Mouse (Mus musculus): ENCODE measurements around the gene Plekhs1. TPM values are rescaled to one million over a fixed set of nuclear protein-coding genes. Genes with fewer than 3 reads are reported as not detected.

Plekhs1 gene
- polyA plus RNA-seq, 1 experiment from 2014 or later = 0.18 TPM

DNA sequence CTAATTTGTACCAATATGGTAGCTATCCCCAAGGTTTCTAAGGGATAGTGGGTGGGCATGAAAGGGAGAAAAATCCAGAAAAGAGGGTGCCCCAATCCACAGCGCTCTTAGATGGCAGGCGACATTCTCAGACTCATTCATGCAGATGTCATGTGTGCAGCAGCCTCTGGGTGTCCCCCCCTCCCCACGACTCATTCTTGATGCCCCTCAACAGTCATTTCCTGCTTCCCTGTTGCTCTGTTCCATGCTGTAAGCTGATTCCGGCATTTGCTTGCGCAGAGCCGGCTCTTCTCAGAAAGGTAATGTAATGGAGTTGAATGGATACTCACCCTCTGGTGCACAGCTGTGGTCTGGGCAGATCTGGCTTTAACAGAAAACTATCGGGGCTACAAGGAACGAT is 31.1 kb upstream of the Plekhs1 start:
- WGBS = 82% methylated on average over 8 of the region's 8 CpGs
- H3K36me3 ChIP-seq (ENCODE audit: control insufficient read depth, insufficient read depth, low read length) = no peaks in the 10 kb centered on the region
- ATAC-seq (ENCODE audit: low FRiP score, low TSS enrichment) (no peak), DNase-seq (peak; percentile 35)
- no peak overlapping the region for H3K27ac ChIP-seq (replicated peaks; ENCODE audit: low read depth, low read length)
- no peaks in the 10 kb centered on the region for H3K9me3 ChIP-seq (ENCODE audit: control insufficient read depth, low read length)
- H3K4me2 ChIP-seq (ENCODE audit: low read length) = no peak overlapping the region
- H3K9ac ChIP-seq (replicated peaks; ENCODE audit: low read length) = no peak overlapping the region
- no peaks in the 10 kb centered on the region for H3K27me3 ChIP-seq (ENCODE audit: control insufficient read depth, insufficient read depth, low read length)
- H3K4me3 ChIP-seq (replicated peaks; ENCODE audit: low read depth, low read length) = no peak overlapping the region
- 0 out of 2 replicates have a peak, but pooled peaks cover 5% of the 10 kb centered on the region for H3K4me1 ChIP-seq (ENCODE audit: control insufficient read depth, insufficient read depth, low read length)

DNA sequence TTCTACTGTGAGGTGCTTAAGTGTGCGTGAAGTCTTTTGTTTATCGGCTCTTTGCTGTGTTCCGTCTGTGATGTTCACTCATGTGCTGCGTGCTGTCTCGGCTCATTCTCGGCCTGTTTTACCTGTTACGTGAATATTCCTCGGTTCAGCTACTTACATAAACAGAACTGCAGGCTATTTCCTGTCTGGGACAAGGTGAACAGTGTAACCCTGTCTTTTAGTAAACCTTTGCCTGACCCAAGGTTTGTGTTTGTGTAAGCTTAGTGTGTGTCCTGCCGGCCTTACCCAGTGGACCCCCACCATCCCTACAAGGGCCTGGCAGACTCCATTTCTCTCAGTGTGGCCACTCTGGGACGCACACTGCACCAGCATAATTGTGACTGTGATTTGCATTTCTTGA is 28.7 kb upstream of the Plekhs1 start:
- 73% methylated on average over 10 of the region's 10 CpGs for WGBS
- Histone ChIP-seq H3K9ac (replicated peaks; ENCODE audit: low read length) (no peak overlapping the region), H3K4me3 (replicated peaks; ENCODE audit: low read depth, low read length) (no peak overlapping the region), H3K4me2 (ENCODE audit: low read length) (no peak overlapping the region), H3K9me3 (ENCODE audit: control insufficient read depth, low read length) (no peaks in the 10 kb centered on the region), H3K36me3 (ENCODE audit: control insufficient read depth, insufficient read depth, low read length) (no peaks in the 10 kb centered on the region), H3K4me1 (ENCODE audit: control insufficient read depth, insufficient read depth, low read length) (no peaks in the 10 kb centered on the region), H3K27ac (replicated peaks; ENCODE audit: low read depth, low read length) (no peak overlapping the region), H3K27me3 (ENCODE audit: control insufficient read depth, insufficient read depth, low read length) (no peaks in the 10 kb centered on the region)
- ATAC-seq (ENCODE audit: low FRiP score, low TSS enrichment) (no peak), DNase-seq (no peak)

DNA sequence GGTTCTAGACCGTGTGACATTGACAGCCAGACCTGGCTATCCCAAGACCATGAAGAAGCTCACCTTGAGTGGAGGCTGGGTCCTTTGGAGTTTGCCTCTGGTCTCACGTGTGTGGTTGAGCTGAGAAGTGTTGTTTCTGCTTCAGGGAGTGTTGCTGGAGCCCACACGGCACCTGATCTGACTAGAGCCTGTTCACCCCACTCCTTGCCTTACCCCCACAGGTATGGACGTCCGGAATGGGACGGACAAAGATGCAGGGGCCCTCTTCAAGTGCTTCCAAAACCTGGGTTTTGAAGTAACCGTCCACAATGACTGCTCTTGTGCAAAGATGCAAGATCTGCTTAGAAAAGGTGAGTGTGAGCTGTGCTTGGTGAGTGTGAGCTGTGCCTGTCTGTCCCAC is 27.9 kb upstream of the Plekhs1 start:
- WGBS = 93% methylated on average over 7 of the region's 7 CpGs
- Histone ChIP-seq H3K9me3 (ENCODE audit: control insufficient read depth, low read length) (no peaks in the 10 kb centered on the region), H3K9ac (replicated peaks; ENCODE audit: low read length) (no peak overlapping the region), H3K36me3 (ENCODE audit: control insufficient read depth, insufficient read depth, low read length) (no peaks in the 10 kb centered on the region), H3K4me3 (replicated peaks; ENCODE audit: low read depth, low read length) (no peak overlapping the region), H3K27me3 (ENCODE audit: control insufficient read depth, insufficient read depth, low read length) (no peaks in the 10 kb centered on the region), H3K4me2 (ENCODE audit: low read length) (no peak overlapping the region), H3K27ac (replicated peaks; ENCODE audit: low read depth, low read length) (no peak overlapping the region), H3K4me1 (ENCODE audit: control insufficient read depth, insufficient read depth, low read length) (no peaks in the 10 kb centered on the region)
- DNase-seq (no peak), ATAC-seq (ENCODE audit: low FRiP score, low TSS enrichment) (no peak)

DNA sequence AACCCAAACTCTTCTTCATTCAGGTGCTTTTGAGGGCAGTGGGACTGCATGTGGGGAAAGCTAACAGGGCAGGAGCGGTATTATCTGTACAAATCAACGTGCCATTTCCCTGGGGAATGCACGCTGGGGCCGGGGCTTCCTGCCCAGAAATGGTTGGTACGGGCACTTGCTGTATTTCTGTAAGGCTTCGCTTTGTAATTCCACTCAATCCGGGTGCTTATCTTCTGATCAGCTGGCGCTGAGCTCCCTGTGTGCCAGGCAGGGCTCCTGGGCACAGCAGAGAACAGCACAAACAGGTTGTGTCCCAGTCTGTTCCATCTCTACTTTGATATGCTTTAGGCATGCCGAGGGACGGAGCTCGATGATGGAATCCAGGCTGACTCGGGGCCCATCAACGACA is 25.1 kb upstream of the Plekhs1 start:
- no peaks in the 10 kb centered on the region for H3K9me3 ChIP-seq (ENCODE audit: control insufficient read depth, low read length)
- ATAC-seq (ENCODE audit: low FRiP score, low TSS enrichment) (no peak), DNase-seq (no peak)
- no peak overlapping the region for H3K27ac ChIP-seq (replicated peaks; ENCODE audit: low read depth, low read length)
- no peak overlapping the region for H3K4me2 ChIP-seq (ENCODE audit: low read length)
- H3K4me1 ChIP-seq (ENCODE audit: control insufficient read depth, insufficient read depth, low read length) = no peaks in the 10 kb centered on the region
- 82% methylated on average over 13 of the region's 13 CpGs for WGBS
- no peaks in the 10 kb centered on the region for H3K36me3 ChIP-seq (ENCODE audit: control insufficient read depth, insufficient read depth, low read length)
- H3K9ac ChIP-seq (replicated peaks; ENCODE audit: low read length) = no peak overlapping the region
- H3K4me3 ChIP-seq (replicated peaks; ENCODE audit: low read depth, low read length) = no peak overlapping the region
- no peaks in the 10 kb centered on the region for H3K27me3 ChIP-seq (ENCODE audit: control insufficient read depth, insufficient read depth, low read length)

DNA sequence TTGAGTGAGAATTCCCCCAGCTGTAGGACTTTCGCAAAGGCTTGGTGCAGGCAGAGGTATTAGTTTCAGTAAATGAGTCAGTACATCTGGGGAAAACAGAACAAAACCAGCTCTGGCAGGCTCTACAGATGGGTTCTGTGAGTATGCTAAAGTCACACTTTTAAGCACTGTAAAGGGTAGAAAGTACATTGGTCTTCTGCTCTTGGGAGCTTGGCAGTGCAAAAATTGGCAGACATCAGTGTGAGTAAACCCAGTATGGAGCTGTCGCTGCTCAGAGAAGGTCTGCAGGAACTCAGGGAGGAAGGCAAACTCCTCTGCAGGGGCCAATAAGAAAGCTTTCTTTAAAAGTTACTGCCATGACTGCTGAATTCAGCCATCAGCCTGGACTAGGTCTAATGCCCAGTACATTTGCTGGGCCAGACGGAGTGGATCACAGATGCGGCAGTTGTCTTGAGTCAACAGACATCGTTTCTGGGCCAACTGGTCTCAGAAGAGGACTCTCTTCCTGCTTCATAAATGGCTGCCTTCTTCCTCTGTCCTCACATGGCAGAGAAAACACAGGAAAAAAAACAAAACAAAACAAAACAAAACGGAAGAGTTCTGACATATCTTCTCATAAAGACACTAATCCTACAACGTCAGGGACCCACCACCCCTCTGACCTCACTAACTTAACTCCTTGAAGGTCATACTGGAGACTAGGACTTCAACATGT is 22.9 kb upstream of the Plekhs1 start:
- H3K4me2 ChIP-seq (ENCODE audit: low read length) = no peak overlapping the region
- ATAC-seq (ENCODE audit: low FRiP score, low TSS enrichment) (no peak), DNase-seq (no peak)
- H3K9ac ChIP-seq (replicated peaks; ENCODE audit: low read length) = no peak overlapping the region
- no peaks in the 10 kb centered on the region for H3K27me3 ChIP-seq (ENCODE audit: control insufficient read depth, insufficient read depth, low read length)
- H3K4me1 ChIP-seq (ENCODE audit: control insufficient read depth, insufficient read depth, low read length) = no peaks in the 10 kb centered on the region
- WGBS = 88% methylated on average over 7 of the region's 7 CpGs
- H3K27ac ChIP-seq (replicated peaks; ENCODE audit: low read depth, low read length) = no peak overlapping the region
- H3K9me3 ChIP-seq (ENCODE audit: control insufficient read depth, low read length) = no peaks in the 10 kb centered on the region
- no peak overlapping the region for H3K4me3 ChIP-seq (replicated peaks; ENCODE audit: low read depth, low read length)
- no peaks in the 10 kb centered on the region for H3K36me3 ChIP-seq (ENCODE audit: control insufficient read depth, insufficient read depth, low read length)

DNA sequence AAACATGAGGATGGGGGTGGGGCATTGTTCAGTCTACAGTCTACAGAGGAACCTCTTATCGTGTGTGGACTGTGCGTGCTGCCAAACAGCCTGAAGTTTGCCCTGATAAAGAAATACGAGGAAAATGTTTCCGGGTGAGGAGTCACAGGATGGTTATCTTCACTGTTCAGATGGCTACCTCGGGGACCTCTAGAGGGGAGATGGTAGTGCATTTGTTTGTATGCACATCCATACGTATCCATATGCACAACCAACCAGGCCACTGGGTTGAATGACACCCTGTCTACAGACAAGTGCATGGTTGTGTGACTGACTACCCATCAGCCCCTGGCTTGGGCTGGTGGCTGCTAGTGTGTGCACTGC is 22.4 kb upstream of the Plekhs1 start:
- Histone ChIP-seq H3K27me3 (ENCODE audit: control insufficient read depth, insufficient read depth, low read length) (no peaks in the 10 kb centered on the region), H3K9me3 (ENCODE audit: control insufficient read depth, low read length) (no peaks in the 10 kb centered on the region), H3K4me3 (replicated peaks; ENCODE audit: low read depth, low read length) (no peak overlapping the region), H3K4me2 (ENCODE audit: low read length) (no peak overlapping the region), H3K9ac (replicated peaks; ENCODE audit: low read length) (no peak overlapping the region), H3K4me1 (ENCODE audit: control insufficient read depth, insufficient read depth, low read length) (no peaks in the 10 kb centered on the region), H3K27ac (replicated peaks; ENCODE audit: low read depth, low read length) (no peak overlapping the region), H3K36me3 (ENCODE audit: control insufficient read depth, insufficient read depth, low read length) (no peaks in the 10 kb centered on the region)
- WGBS = 89% methylated on average over 6 of the region's 6 CpGs
- no peak for ATAC-seq (ENCODE audit: low FRiP score, low TSS enrichment)
- DNase-seq = no peak

DNA sequence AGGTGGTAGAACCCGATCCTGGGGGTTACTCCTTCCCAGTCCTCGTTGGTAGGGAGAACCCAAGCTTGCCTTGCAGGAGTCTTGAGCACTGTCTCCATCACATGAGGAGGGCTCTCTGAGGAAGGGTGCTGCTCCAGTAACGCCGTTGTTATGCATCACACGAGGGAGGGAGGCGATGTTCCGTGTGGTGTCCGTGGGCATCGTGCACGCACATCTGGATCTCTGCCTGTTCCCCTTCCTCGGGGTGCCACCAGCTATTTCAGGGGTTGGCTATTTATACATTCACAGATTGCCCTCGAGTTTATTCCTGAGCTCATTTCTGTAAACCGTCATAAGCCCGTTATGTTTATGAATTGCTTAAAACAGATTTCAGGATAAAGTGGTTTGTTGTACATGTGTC is 18.0 kb upstream of the Plekhs1 start:
- ATAC-seq (ENCODE audit: low FRiP score, low TSS enrichment) (no peak), DNase-seq (no peak)
- no peaks in the 10 kb centered on the region for H3K27me3 ChIP-seq (ENCODE audit: control insufficient read depth, insufficient read depth, low read length)
- 80% methylated on average over 14 of the region's 14 CpGs for WGBS
- H3K9ac ChIP-seq (replicated peaks; ENCODE audit: low read length) = no peak overlapping the region
- no peaks in the 10 kb centered on the region for H3K36me3 ChIP-seq (ENCODE audit: control insufficient read depth, insufficient read depth, low read length)
- no peaks in the 10 kb centered on the region for H3K4me1 ChIP-seq (ENCODE audit: control insufficient read depth, insufficient read depth, low read length)
- no peak overlapping the region for H3K4me3 ChIP-seq (replicated peaks; ENCODE audit: low read depth, low read length)
- H3K27ac ChIP-seq (replicated peaks; ENCODE audit: low read depth, low read length) = no peak overlapping the region
- no peak overlapping the region for H3K4me2 ChIP-seq (ENCODE audit: low read length)
- no peaks in the 10 kb centered on the region for H3K9me3 ChIP-seq (ENCODE audit: control insufficient read depth, low read length)

DNA sequence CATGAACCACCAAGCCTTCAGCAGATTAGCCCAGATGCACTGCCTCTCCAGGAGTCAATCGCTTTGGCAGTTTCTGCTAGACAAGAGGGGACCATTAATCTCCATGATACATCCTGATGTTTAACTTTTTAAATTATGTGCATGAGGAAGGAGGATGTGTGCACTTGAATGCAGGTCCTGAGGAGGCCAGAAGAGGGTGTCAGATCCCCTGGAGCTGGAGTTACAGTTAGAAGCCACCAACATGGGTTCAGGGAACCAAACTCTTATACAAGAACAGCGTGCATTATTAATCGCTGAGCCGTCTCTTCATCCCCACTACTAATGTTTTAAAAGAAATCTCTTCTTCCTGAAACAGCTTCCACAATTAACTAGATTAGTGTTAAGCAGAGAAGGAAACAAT is 12.7 kb upstream of the Plekhs1 start:
- DNase-seq = no peak
- no peak for ATAC-seq (ENCODE audit: low FRiP score, low TSS enrichment)

DNA sequence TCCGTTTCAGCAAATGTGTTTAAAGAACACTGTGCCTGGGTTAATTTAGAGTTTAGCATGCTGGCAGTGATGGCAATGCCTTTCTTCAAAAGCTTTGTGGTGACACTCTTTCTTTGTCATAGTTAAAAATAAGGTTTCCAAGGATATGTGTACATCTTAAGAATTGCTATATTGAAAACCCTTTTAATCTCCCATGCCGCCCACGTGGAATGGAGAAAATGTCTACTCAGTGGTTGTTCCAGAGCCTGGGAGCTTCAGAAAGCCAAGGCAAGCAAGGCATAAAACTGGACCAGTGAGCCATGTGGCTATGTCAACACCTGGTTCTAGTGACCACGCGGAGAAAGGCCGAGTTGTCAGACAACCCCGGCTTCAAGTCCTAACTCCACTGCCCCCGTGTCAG is 11.9 kb upstream of the Plekhs1 start:
- Histone ChIP-seq H3K4me1 (ENCODE audit: control insufficient read depth, insufficient read depth, low read length) (no peaks in the 10 kb centered on the region), H3K27me3 (ENCODE audit: control insufficient read depth, insufficient read depth, low read length) (no peaks in the 10 kb centered on the region), H3K9me3 (ENCODE audit: control insufficient read depth, low read length) (no peaks in the 10 kb centered on the region), H3K27ac (replicated peaks; ENCODE audit: low read depth, low read length) (no peak overlapping the region), H3K4me2 (ENCODE audit: low read length) (no peak overlapping the region), H3K9ac (replicated peaks; ENCODE audit: low read length) (no peak overlapping the region), H3K4me3 (replicated peaks; ENCODE audit: low read depth, low read length) (no peak overlapping the region), H3K36me3 (ENCODE audit: control insufficient read depth, insufficient read depth, low read length) (no peaks in the 10 kb centered on the region)
- WGBS = 86% methylated on average over 8 of the region's 8 CpGs
- ATAC-seq (ENCODE audit: low FRiP score, low TSS enrichment) (no peak), DNase-seq (no peak)

More for the DNA sequence above, 12.7 kb upstream of the Plekhs1 start:
- Histone ChIP-seq H3K9me3 (ENCODE audit: control insufficient read depth, low read length) (no peaks in the 10 kb centered on the region), H3K4me1 (ENCODE audit: control insufficient read depth, insufficient read depth, low read length) (no peaks in the 10 kb centered on the region), H3K27me3 (ENCODE audit: control insufficient read depth, insufficient read depth, low read length) (no peaks in the 10 kb centered on the region), H3K9ac (replicated peaks; ENCODE audit: low read length) (no peak overlapping the region), H3K36me3 (ENCODE audit: control insufficient read depth, insufficient read depth, low read length) (no peaks in the 10 kb centered on the region), H3K27ac (replicated peaks; ENCODE audit: low read depth, low read length) (no peak overlapping the region), H3K4me3 (replicated peaks; ENCODE audit: low read depth, low read length) (no peak overlapping the region), H3K4me2 (ENCODE audit: low read length) (no peak overlapping the region)
- WGBS = 97% methylated on average over 4 of the region's 4 CpGs
